Mouse (Mus musculus) cerebellum, postnatal 4 days (tissue): ENCODE measurements at regions not wholly inside any gene's neighbourhood (a gene's known extent, or its start where the extent isn't known, plus 50 kb on each side); places are given as distances from the start of the nearest gene placed in this dataset.
A peak's percentile ranks its signal among the peaks of the same experiment; 100 is the strongest.

Experiments used
- DNase-seq, 2 experiments: peaks; one replicate each; pipeline ENCODE4 v3.0.0; 2022; ENCODE audit warnings: low spot score in 2 of 2, mixed read lengths in 1 of 2

DNA sequence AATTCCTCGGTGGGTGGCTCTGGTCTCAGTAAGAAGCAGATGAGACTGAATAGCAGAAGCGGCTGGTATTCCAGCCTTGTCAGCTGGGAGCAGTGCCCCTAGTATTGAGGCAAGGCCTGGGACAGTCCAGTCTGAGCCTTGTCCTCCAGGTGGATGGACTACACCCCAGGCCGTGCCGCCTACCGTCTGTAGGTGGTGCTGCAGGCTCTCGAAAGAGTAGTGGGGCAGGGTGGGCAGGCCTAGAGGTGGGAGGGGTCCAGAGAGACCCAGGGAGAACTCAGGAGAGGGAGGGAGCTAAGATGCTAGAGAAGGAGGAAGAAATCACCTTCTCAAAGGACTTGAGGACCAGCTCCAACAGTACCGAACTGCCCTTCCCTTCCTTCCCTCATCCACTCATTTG is 326.0 kb downstream of the Matn1 start:
- peak; percentile 31 to 65 for DNase-seq

DNA sequence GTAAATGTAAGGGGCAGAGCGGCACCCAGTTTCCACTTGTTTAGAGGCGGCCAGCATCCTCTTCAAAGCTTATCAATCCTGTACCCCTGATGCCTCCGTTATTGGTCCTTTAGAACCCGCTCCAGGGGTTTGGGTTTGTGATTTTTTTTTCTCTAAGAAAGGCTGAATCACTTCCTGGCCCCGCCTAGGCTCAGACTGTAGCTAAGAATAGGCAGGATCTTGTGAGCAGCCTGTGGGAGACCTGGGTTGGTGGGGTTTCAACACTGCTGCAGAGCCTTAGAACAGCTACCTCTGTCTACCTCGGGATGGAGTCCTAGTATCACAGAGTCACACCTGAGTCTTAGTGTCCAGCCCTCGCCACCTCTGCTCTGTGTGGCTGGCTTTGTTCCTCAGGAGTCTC is 327.9 kb downstream of the Matn1 start:
- no peak for DNase-seq

DNA sequence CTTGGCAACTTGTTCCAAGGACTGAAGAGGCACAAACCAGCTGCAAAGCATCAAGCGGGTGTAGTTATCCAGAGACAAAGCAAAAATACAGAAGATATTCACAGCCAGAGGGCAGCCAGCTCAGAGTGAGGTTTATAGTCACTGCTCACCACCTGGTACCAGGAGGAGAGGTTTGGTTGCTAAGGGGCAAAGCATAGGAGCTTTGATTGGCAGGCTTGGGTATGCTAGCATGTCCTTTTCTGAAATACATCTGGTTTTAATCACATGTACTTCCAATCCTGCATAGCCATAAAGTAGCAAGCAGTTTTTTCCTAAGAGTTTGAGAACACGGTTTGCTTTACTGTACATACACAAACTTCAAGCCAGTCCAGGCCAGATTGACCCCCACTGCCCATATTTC is 349.4 kb downstream of the Matn1 start:
- no peak for DNase-seq

GRCm38 (mm10) chr4:131298011-131298674 is 354.0 kb downstream of the Matn1 start:
- no peak for DNase-seq

DNA sequence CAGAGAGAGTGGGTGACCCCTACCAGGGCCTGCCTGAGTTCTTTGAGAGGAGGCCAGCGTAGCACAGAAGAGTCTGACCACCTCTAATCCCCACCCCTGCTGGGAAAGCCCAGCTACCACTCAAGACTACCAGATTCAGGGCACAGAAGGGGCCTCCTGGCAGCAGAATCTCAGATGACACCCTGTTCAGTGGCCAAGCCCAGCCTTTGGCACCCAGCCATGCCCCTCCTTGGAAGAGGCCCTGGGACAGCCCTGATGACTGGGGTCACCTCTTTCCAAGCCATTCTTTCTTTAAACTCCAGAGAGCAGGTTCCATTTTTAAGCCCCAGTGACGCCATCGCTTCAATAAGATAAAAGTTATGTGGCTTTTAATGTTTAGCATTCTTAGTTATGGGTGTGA is 359.8 kb downstream of the Matn1 start:
- peak in 1 of 2 experiments; percentile 68 for DNase-seq

DNA sequence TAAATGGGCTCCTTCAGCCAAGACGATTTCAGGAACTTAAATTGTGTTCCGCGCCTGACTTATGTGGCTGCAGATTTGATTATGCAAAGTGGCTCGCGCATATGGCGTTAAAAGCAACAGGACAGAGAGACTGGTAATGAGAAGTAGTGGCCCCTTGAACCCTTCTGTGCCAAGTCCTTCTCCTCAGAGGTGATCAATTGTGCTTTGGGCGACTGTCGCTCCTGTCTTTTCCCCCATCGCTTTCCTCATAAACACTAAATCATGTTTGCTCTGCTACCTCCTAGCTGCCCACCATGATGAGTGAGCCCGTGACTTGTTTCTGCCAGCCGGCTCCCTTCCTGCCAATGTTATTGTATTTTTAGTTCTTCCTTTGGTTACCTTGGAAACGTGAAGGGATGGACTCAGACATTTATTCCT is 360.2 kb downstream of the Matn1 start:
- no peak for DNase-seq

DNA sequence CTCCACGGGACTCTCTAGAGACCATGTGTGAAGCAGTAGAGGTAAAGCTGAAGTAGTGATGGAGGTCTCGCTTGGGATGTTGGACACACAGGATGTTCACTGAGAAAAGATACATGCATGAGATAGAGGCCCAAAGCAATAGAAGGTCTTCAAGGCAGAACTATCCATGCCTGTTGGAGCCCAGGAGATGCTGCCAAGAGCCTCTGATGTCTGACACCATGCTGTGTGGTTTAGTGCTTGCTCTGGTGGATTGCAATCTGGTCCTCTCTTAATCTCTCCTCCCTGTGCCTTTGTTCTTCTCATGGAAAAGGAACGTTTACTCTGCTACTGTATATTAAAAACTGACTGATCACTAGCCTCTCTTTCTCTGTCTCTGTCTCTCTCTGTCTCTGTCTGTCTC is 370.0 kb downstream of the Matn1 start:
- no peak for DNase-seq

GRCm38 (mm10) chr4:131316041-131316440 is 371.9 kb downstream of the Matn1 start:
- DNase-seq, result peak in 1 of 2 experiments; percentile 3

GRCm38 (mm10) chr4:131322323-131322722 is 378.1 kb downstream of the Matn1 start:
- peak in 1 of 2 experiments; percentile 14 for DNase-seq

DNA sequence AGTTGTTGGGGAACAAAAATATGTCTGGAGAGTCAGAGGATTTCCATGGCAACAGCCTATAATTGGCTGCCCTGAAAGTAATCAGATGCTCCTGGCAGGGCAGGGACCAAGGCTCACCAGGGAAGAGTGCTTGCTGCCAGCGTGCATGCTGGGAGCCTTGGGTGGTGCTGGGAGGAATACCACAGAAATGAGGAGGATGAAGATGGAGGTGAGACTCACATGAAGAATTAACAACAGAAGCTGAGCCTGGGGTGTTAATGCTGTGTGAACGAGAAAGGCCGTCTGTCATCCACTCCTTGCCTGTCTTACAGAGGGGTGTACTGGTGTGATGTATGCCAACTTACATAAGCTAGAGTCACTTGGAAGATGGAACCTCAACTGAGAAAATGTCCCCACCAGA is 380.3 kb downstream of the Matn1 start:
- peak in 1 of 2 experiments; percentile 16 for DNase-seq

DNA sequence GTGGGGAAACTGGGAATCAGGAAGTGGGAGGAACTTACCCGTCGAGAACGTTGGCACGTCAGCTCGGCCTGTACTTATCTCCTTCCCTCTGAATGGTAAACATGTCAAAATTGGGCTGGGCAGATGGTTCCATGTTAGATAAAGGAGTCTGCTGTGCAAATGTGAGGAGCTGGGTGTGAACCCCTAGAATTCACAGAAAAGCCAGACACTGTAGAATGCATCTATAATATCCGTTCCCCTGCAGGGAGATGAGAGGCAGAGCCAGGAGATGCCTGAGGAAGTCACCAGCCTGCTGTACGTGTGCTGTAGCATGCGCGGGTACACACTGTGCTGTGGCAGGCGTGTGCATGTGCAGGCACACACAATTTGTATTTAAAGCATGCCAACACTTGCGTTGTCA is 381.0 kb downstream of the Matn1 start:
- DNase-seq, result peak in 1 of 2 experiments; percentile 6

- peak in 1 of 2 experiments; percentile 11 for DNase-seq
Measured at GRCm38 (mm10) chr4:131325609-131326008, 381.4 kb downstream of the Matn1 start.

- no peak for DNase-seq
Measured at GRCm38 (mm10) chr4:131329398-131329797, 385.2 kb downstream of the Matn1 start.

DNA sequence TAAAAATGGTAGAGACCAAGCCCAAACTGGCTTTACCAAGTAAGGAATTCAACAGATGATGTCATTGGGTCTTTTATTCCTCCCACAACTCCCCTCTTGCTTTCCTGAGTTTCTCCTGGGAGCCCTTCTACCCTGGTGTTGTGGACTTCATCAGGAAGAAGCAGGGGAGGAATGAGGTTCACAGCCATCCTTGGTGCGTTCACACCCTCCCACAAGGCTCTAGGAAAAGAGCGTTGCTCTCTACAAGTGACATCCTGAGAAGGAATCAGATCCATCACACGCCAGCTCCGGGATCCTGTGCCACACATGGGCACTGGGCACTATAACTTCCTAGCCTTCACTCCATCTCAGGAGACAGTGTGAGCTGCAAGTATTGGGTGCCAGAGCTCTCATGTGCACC is 387.5 kb downstream of the Matn1 start:
- no peak for DNase-seq

DNA sequence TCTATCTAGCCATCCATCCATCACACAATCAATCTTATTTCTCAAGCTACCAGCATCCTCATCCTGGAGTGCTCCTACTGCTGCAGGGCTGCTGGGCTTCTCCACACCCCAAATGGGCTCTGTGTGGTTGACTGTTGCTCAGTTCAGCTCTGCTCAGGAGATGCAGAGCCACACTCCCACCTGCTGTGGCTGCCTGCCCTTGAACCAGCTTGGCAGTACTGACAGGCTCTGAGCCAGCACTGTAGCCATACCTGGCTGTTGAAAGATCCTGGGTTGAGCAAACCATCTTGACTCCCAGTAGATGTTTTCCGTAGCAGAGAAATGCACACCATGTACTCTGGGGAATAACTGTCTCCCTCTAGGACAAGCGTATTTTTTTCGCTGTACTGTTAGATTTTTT is 392.6 kb downstream of the Matn1 start:
- no peak for DNase-seq

- DNase-seq, result no peak
Measured at GRCm38 (mm10) chr4:131340993-131341695, 397.0 kb downstream of the Matn1 start.

DNA sequence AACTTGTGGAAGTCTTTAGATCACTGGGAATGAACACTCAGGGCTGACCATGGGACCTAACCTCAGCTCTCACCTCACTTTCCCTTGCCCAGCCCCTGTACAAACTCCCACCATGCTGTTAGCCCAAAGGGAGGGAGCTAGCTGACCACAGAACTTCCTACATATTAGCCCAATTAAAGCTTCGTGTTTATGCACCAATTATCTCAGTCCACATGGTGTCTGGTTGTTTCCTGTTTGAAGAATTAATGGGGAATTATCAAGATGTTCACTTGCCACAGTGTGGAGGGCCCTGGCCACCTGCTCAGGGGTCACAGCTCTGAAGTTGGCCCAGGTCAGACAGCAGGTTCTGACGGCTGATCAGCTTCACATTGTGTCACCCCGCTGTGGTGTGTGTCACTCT is 402.5 kb downstream of the Matn1 start:
- DNase-seq, result no peak

GRCm38 (mm10) chr4:131350268-131350667 is 406.1 kb downstream of the Matn1 start:
- no peak for DNase-seq

DNA sequence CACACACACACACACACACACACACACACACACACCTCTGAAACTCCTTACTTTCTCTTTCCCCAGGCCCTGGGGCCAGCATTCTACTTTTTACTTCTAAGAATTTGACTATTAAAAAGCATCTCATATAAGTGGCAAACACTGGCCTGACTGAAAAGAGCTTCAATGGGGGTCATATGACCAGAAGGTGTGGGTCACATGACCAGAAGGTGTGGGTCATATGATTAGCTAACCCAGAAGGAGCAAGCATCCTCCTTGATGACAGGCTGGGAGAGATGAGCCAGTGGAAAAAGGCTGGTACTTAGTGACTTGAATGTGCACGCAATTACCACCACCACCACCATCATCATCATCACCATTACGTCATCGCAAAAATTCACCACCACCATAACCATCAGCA is 410.7 kb downstream of the Matn1 start:
- no peak for DNase-seq

DNA sequence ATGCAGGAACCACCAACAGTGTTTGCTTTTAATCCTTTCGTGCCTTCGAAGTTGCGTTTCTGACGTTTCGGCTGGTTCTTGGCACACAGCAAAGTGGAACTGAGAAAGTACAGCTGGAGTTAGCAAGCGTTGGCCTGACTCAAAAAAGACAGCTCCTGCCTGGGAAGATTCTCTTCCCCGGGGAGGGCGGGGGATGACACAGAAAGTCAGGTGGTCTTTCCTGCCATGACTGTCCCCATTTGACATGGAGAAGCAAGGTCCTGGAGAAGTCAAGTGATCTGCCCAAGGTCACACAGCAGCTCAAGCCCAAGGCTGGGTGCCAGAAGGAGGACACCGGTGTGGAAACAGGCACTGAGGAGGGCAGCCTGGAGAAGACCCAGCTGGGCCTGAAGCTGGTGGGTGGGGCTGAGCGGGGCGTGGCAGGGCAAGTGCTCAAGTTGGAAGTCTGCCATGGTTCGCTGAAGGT is 411.4 kb downstream of the Matn1 start:
- DNase-seq, result no peak

DNA sequence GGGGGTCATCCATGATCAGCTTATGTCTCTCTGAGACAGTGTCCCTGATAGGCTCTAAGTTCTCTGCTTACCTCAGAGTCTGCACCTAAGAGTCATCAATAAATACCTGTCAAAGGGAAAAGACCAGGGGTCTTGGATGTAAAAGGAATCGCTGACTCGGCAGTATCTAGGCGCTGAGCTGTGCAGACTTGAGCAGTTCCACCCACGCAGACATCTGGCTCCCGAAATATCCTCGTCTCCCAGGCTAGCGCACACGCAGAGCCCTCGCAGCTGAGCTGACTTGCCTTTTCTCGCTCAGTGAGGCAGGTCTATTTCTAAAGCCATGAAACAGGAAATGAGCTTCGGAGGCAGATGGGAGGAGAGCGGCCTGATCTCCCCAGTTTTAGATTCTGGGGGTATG is 412.1 kb downstream of the Matn1 start:
- DNase-seq, result no peak

DNA sequence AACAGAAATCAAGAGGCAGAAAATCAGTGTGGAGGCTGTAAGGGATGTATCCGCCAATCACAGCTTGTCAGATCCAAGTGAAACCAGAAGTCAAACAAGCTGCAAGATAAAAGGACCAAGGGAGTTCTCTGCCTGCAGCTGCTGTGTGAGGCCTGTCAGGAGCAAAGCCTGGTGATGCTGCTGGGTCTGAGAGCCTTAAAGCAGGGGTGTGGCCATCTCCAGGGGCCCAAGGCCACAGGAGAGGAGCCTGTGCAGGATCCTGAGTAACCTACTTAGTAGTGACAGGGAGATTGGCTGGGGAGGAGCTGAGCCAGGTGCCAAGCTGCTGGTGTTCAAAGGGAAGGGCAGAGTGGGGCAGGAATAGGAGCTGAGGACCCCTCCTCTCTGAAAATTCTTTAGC is 418.8 kb downstream of the Matn1 start:
- no peak for DNase-seq

- DNase-seq, result peak in 1 of 2 experiments; percentile 51
Measured at GRCm38 (mm10) chr4:131364671-131365252, 420.6 kb downstream of the Matn1 start.
